Mouse (Mus musculus): ENCODE results near the gene Fat4.

- no peak for TF ChIP-seq CTCF (IDR thresholded peaks at IDR 0.05; ENCODE audit: borderline replicate concordance, insufficient read depth, low read depth, low read length)
- no peak for TF ChIP-seq POLR2A (IDR thresholded peaks at IDR 0.05; ENCODE audit: borderline replicate concordance, insufficient read depth, low read length)
Measured at GRCm38 (mm10) chr3:38846602-38847382, 39.9 kb upstream of the Fat4 start.

Data from cerebellum, adult 2 months (tissue).